Mouse (Mus musculus) forebrain, embryonic 14.5 days (tissue): ENCODE results near the gene Edc3. TPM values are rescaled to one million over a fixed set of nuclear protein-coding genes. Genes with fewer than 3 reads are reported as not detected.

Experiments
- ATAC-seq: fragments of 200-750 bp; cut with Nextera tagmentation; 2 replicates; pipeline ENCODE4 v1.8.0; 2017; ENCODE audit warnings: mild to moderate bottlenecking, moderate library complexity
- DNase-seq: peaks from one replicate; pipeline ENCODE4 v3.0.0-alpha.2; 2015; ENCODE audit warnings: low spot score
- H3K27ac ChIP-seq: fragments of 300-500 bp; sonication (generic); 2 replicates; pipeline ENCODE4 v1.5.1; 2014; ENCODE audit warnings: low read depth, mild to moderate bottlenecking, control low read depth, low read length, moderate library complexity
- H3K27me3 ChIP-seq: fragments of 300-500 bp; sonication (generic); replicated peaks from 2 replicates; pipeline ENCODE4 v1.6.1; 2014; ENCODE audit warnings: low read length, control low read depth, mixed read lengths; ENCODE audit not compliant: control insufficient read depth, insufficient read depth
- H3K36me3 ChIP-seq: fragments of 300-500 bp; sonication (generic); 2 replicates; pipeline ENCODE4 v1.6.1; 2014; ENCODE audit warnings: low read length, control low read depth; ENCODE audit not compliant: control insufficient read depth, insufficient read depth
- H3K4me1 ChIP-seq: fragments of 300-500 bp; sonication (generic); 2 replicates; pipeline ENCODE4 v1.6.1; 2014; ENCODE audit warnings: antibody characterized with exemption, low read length, control low read depth; ENCODE audit not compliant: control insufficient read depth, insufficient read depth
- H3K4me2 ChIP-seq: fragments of 300-500 bp; sonication (generic); 2 replicates; pipeline ENCODE4 v1.6.1; 2014; ENCODE audit warnings: mild to moderate bottlenecking, control low read depth, low read length
- H3K4me3 ChIP-seq: fragments of 300-500 bp; sonication (generic); 2 replicates; pipeline ENCODE4 v1.5.1; 2014; ENCODE audit warnings: low read depth, low read length, control low read depth
- H3K9ac ChIP-seq: fragments of 300-500 bp; sonication (generic); 2 replicates; pipeline ENCODE4 v1.6.1; 2014; ENCODE audit warnings: mild to moderate bottlenecking, low read length, control low read depth, moderate library complexity
- H3K9me3 ChIP-seq: fragments of 300-500 bp; sonication (generic); replicated peaks from 2 replicates; pipeline ENCODE4 v1.6.1; 2016; ENCODE audit warnings: low read length, control low read depth, mixed read lengths; ENCODE audit not compliant: control insufficient read depth
- WGBS: fragments of 180-500 bp; shearing (Covaris S2); extraction: QIAGEN DNeasy Blood & Tissue Kit; methylation state at CpG from one replicate; pipeline ENCODE4 v1.1.7; 2014; 5-methylcytosine and 5-hydroxymethylcytosine counted together
- polyA plus RNA-seq: library from polyadenylated mRNA; unstranded; fragments of >200 nt; fragmentation: Nextera tagmentation; extraction: Ambion mirVana; gene quantifications from 2 replicates; pipeline ENCODE4 v1.2.1, GENCODE M21; 2014

Edc3 gene
- polyA plus RNA-seq: 27.5 and 28.9 TPM in 2 replicates

GRCm38 (mm10) chr9:57708068-57708719 lies at the start of gene Edc3:
Gene Edc3, plus strand, starts transcription at chr9:57708540.
- Histone ChIP-seq H3K27me3 (no peaks in the 10 kb centered on the region), H3K36me3 (peaks cover 7% of the 10 kb centered on the region; the same call in 1 of the 2 replicates), H3K4me2 (peak within 1 kb of the TSS; percentile 83), H3K9ac (peak within 1 kb of the TSS; percentile 85), H3K4me1 (peaks cover 8% of the 10 kb centered on the region), H3K27ac (peak within 1 kb of the TSS; percentile 74), H3K9me3 (no peaks in the 10 kb centered on the region), H3K4me3 (peak within 1 kb of the TSS; percentile 84)
- peak; percentile 97 for ATAC-seq
- peak; percentile 92 for DNase-seq
- WGBS: under 1% methylated on average over 23 of the region's 23 CpGs

DNA sequence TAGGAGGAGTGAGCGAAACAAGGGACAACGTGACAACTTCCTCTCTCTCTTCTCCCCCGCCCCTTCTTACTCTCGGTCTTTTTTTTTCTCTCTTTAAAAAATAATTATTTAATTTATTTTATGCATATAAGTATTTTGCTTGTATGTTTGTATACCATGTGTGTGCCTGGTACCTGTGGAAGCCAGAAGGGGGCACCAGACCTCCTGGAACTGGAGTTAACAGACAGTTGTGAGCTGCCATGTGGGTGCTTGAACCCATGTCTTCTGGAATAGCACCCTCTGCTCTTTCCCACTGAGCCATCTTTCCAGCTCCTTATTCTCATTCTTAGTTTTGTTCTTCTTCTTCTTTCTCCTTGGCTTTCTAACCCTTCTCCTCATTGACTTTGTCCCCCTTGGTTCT lies 49.4 kb upstream of the Edc3 start:
- Histone ChIP-seq H3K27ac (no peak overlapping the region), H3K9me3 (no peaks in the 10 kb centered on the region), H3K9ac (no peak overlapping the region), H3K4me3 (no peak overlapping the region), H3K4me1 (no peaks in the 10 kb centered on the region), H3K27me3 (no peaks in the 10 kb centered on the region), H3K36me3 (no peaks in the 10 kb centered on the region), H3K4me2 (no peak overlapping the region)
- DNase-seq (no peak), ATAC-seq (no peak)
- WGBS: 88% methylated on average over 4 of the region's 4 CpGs

DNA sequence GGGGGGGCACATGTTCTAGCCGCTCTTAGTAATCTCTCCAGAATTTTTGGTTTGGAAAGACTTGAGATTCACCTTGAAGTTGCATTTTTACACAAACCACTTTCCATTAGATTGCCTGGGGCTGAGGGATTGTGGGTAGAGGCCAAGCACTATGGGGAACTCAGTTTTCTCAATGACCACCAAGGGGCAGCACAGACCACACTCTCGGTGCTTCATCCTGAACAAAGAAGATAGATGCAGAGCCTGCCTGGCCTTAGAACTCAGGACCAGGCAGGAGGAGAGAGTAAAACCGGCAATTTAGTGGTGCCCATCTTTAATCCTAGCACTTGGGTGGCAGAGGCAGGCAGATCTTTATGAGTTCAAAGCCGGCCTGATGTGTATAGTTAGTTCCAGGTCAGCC lies 48.6 kb upstream of the Edc3 start:
- peak; percentile 63; the same call in 1 of the 2 replicates for ATAC-seq
- H3K4me1 ChIP-seq: no peaks in the 10 kb centered on the region
- no peaks in the 10 kb centered on the region for H3K36me3 ChIP-seq
- H3K4me3 ChIP-seq: no peak overlapping the region
- no peak overlapping the region for H3K27ac ChIP-seq
- H3K9me3 ChIP-seq: no peaks in the 10 kb centered on the region
- WGBS: 26% methylated on average over 4 of the region's 4 CpGs
- peak; percentile 82 for DNase-seq
- H3K27me3 ChIP-seq: no peaks in the 10 kb centered on the region
- no peak overlapping the region for H3K4me2 ChIP-seq
- H3K9ac ChIP-seq: no peak overlapping the region

GRCm38 (mm10) chr9:57660501-57660900 lies 47.8 kb upstream of the Edc3 start:
- DNase-seq: no peak
- ATAC-seq: no peak
- Histone ChIP-seq H3K4me2 (no peak overlapping the region), H3K9me3 (no peaks in the 10 kb centered on the region), H3K9ac (no peak overlapping the region), H3K27ac (no peak overlapping the region), H3K36me3 (no peaks in the 10 kb centered on the region), H3K4me3 (no peak overlapping the region), H3K27me3 (no peaks in the 10 kb centered on the region), H3K4me1 (no peaks in the 10 kb centered on the region)
- 87% methylated on average over 6 of the region's 6 CpGs for WGBS

- Histone ChIP-seq H3K27ac (no peak overlapping the region), H3K4me3 (no peak overlapping the region), H3K4me2 (no peak overlapping the region), H3K36me3 (no peaks in the 10 kb centered on the region), H3K9ac (no peak overlapping the region), H3K4me1 (no peaks in the 10 kb centered on the region), H3K9me3 (no peaks in the 10 kb centered on the region), H3K27me3 (no peaks in the 10 kb centered on the region)
- ATAC-seq (0 out of 2 replicates have a peak, but pooled peaks have one; percentile 44), DNase-seq (peak; percentile 59)
- whole genome bisulfite sequencing: 43% methylated on average over 3 of the region's 3 CpGs
Observed at GRCm38 (mm10) chr9:57661552-57661951, 46.8 kb upstream of the Edc3 start.

GRCm38 (mm10) chr9:57664616-57665015 lies 43.7 kb upstream of the Edc3 start:
- H3K27ac ChIP-seq: no peak overlapping the region
- H3K4me2 ChIP-seq: no peak overlapping the region
- no peaks in the 10 kb centered on the region for H3K36me3 ChIP-seq
- no peak overlapping the region for H3K9ac ChIP-seq
- DNase-seq (no peak), ATAC-seq (no peak)
- no peaks in the 10 kb centered on the region for H3K4me1 ChIP-seq
- no peak overlapping the region for H3K4me3 ChIP-seq
- H3K9me3 ChIP-seq: no peaks in the 10 kb centered on the region
- H3K27me3 ChIP-seq: no peaks in the 10 kb centered on the region
- WGBS: 65% methylated on average over 7 of the region's 7 CpGs

- 83% methylated on average over 8 of the region's 8 CpGs for WGBS
- DNase-seq (no peak), ATAC-seq (no peak)
- Histone ChIP-seq H3K27ac (no peak overlapping the region), H3K4me1 (no peaks in the 10 kb centered on the region), H3K9me3 (no peaks in the 10 kb centered on the region), H3K36me3 (no peaks in the 10 kb centered on the region), H3K4me3 (no peak overlapping the region), H3K4me2 (no peak overlapping the region), H3K27me3 (no peaks in the 10 kb centered on the region), H3K9ac (no peak overlapping the region)
Observed at GRCm38 (mm10) chr9:57666536-57666935, 41.8 kb upstream of the Edc3 start.

DNA sequence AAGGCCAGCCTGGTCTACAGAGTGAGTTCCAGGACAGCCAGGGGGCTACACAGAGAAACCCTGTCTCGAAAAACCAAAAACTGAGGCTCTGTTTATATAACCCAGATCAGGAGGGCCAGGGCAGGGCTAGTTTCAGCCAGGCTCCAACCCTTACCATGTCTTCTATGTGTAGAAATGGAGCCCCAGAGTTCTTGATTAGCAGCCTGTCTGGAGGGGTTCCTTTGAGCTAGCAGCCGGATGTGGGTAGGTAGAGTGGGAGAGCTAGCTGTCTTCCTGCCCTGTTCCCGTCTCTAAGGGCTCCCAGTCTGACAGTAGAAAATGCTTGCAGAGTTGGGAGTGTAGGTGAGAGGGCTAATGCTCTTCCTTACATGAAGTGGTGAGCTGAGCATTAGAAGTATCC lies 41.2 kb upstream of the Edc3 start:
- no peak overlapping the region for H3K4me3 ChIP-seq
- ATAC-seq: no peak
- no peaks in the 10 kb centered on the region for H3K36me3 ChIP-seq
- H3K4me2 ChIP-seq: no peak overlapping the region
- no peaks in the 10 kb centered on the region for H3K27me3 ChIP-seq
- DNase-seq: no peak
- 76% methylated on average over 3 of the region's 3 CpGs for WGBS
- H3K9ac ChIP-seq: no peak overlapping the region
- no peaks in the 10 kb centered on the region for H3K4me1 ChIP-seq
- H3K9me3 ChIP-seq: no peaks in the 10 kb centered on the region
- H3K27ac ChIP-seq: no peak overlapping the region

DNA sequence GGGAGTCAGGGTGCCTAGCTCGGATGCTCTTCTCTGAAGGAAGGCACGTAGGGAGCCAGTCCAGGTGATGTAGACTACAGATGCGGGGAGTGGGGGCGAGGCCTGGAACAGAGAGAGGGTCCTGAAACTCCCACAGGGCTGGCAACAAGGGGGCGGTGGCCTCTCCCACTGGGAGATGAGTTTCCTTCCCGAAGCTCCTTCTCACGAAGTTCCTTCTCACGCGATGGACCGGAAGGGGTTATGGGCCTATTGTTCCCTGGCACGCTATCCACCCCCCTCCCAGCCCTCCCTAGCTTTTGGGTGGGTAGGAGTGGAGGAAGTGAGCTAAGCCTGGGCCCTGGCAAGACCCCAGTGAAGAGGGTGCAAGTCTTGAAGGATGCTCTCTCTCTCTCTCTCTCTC lies 40.5 kb upstream of the Edc3 start:
- DNase-seq (no peak), ATAC-seq (no peak)
- Histone ChIP-seq H3K9me3 (no peaks in the 10 kb centered on the region), H3K27ac (no peak overlapping the region), H3K27me3 (no peaks in the 10 kb centered on the region), H3K9ac (no peak overlapping the region), H3K4me3 (no peak overlapping the region), H3K4me2 (no peak overlapping the region), H3K36me3 (no peaks in the 10 kb centered on the region), H3K4me1 (no peaks in the 10 kb centered on the region)
- WGBS: 61% methylated on average over 11 of the region's 11 CpGs
